ENCODE assay signal across 16 mouse cellular contexts in the genomic region with DNA sequence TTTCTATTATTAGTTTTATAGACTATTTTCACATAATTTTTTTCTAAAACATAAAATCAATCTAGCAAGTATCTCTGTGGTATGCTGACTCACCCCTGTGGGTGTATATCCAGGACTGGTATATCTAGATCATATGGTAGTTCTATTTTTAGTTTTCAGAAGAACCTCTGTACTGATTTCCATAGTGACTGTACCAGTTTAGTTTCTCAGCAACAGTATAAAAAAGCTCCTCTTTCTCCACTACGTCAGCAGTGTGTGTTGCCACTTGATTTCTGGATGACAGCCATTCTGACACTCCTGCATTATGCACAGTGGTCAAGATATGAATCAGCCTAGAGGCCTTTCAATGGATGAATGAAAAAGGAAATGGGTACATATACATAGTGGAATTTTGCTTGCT.
A peak's percentile ranks its signal among the peaks of the same experiment; 100 is the strongest.
DNase-seq lines count a peak whose midpoint lies in the region; ATAC-seq and TF ChIP-seq lines count a peak whose summit lies in the region.
"Had no signal": no experiment of that assay in that cellular context is flagged by ENCODE, and none has a peak within 500 bp of the region (broad histone marks: within the 10 kb centered on the region; RNA-seq: fewer than 3 reads in every experiment).

No protein-coding gene starts in this region.

- WGBS in lung, adult 2 months, result 44% methylated on average over 1 of the region's 1 CpGs

- intact Hi-C loops in left cerebral cortex, postnatal 36 days (cut with DNase I), result no loop called here

- H3K4me1 ChIP-seq in lung, adult 2 months (ENCODE audit: control insufficient read depth, insufficient read depth, low read length), result no peaks in the 10 kb centered on the region
- H3K4me1 ChIP-seq: heart, embryonic 12.5 days; liver, embryonic 15.5 days; neural tube, embryonic 13.5 days had no signal

- TF ChIP-seq POLR2A in lung, adult 2 months (IDR thresholded peaks at IDR 0.05; ENCODE audit: borderline replicate concordance, extremely low read depth, low read depth, low read length), result no peak

- DNase-seq in frontal cortex, postnatal 25 days (ENCODE audit: low spot score in 2 of 2), result no peak
- DNase-seq in lung, postnatal 36 days, result peak; percentile 33
- no peak for DNase-seq in lung, adult 2 months
- peak; percentile 21 to 46 for DNase-seq in frontal cortex, postnatal 36 days (ENCODE audit: low spot score in 2 of 2)
- peak; percentile 8 to 18 for DNase-seq in left cerebral cortex, postnatal 36 days (ENCODE audit: low spot score in 2 of 2)
- no peak for DNase-seq in neural tube, embryonic 10.5 days (ENCODE audit: extremely low spot score, low spot score)
- no peak for DNase-seq in c-Kit-positive CD71-positive TER-119-positive erythroid progenitor cells, embryonic 14.5 days (ENCODE audit: low spot score)
- DNase-seq: cerebellum, adult 9-11 months; gastrocnemius, adult 2 months; kidney, postnatal 10 days had no signal

- peak; percentile 97 for ATAC-seq in frontal cortex, adult (ENCODE audit: low TSS enrichment)
- ATAC-seq: intestine, postnatal 0 days; midbrain, embryonic 16.5 days had no signal

- H3K4me3 ChIP-seq in lung, adult 2 months (replicated peaks; ENCODE audit: extremely low read depth, low read depth, low read length), result no peak overlapping the region
- H3K4me3 ChIP-seq: gastrocnemius, adult 2 months; heart, embryonic 12.5 days; liver, embryonic 15.5 days; neural tube, embryonic 13.5 days had no signal

- no peak for TF ChIP-seq CTCF in lung, adult 2 months (IDR thresholded peaks at IDR 0.05; ENCODE audit: insufficient read depth, low read length)

Comparison
In these comparisons a context has a peak if more than half of its experiments do, and no peak if none do; other contexts are left out.
1. DNase-seq: peak in lung, postnatal 36 days (single experiment), frontal cortex, postnatal 36 days (2 of 2) and left cerebral cortex, postnatal 36 days (2 of 2); none in frontal cortex, postnatal 25 days (0 of 2), lung, adult 2 months (single experiment), neural tube, embryonic 10.5 days (single experiment) and c-Kit-positive CD71-positive TER-119-positive erythroid progenitor cells, embryonic 14.5 days (single experiment).